Mouse (Mus musculus) embryonic fibroblast, embryonic 13.5 days (primary cell): Measurements from ENCODE around the gene Itpr2.

Experiments
- CTCF ChIP-seq: IDR thresholded peaks from 2 replicates; pipeline ENCODE4 v1.5.1; 2011; ENCODE audit warnings: mild to moderate bottlenecking, control low read depth, low read length, moderate library complexity, borderline replicate concordance; ENCODE audit not compliant: insufficient read depth
- POLR2A ChIP-seq: IDR thresholded peaks from 2 replicates; pipeline ENCODE4 v1.6.1; 2011; ENCODE audit warnings: low read depth, mild to moderate bottlenecking, control low read depth, low read length, moderate library complexity

DNA sequence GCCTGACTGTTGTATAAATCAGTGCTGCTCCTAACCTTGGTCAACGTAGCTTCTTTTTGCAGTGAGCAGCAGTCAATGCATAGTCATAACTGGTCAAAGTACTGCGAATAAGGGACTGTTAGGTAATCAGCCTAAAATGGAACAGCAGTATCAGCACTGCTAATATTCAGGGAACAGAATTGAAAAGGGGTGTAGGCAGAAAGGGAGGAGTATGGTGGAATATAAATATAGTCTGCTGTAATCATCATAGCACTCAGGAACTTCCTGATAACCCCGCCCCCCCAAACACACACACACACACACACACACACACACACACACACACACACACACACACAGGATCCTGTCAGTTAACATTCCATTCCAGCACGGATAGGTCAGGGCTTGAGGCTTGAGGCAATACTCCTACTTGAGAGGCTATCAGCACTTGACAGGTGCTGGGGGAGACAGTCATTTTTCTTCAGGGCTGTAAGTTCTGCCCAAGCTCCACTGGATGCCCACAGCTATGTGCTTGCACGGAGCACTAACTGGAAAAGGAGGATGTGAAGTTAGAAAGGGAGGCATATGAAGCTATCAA lies 43.4 kb upstream of the Itpr2 start:
- TF ChIP-seq CTCF (no peak), POLR2A (no peak)
